Mouse (Mus musculus): ENCODE measurements around the gene Pirt. TPM values are rescaled to one million over a fixed set of nuclear protein-coding genes. Genes with fewer than 3 reads are reported as not detected.

Pirt gene
- total RNA-seq (2021) (10 to 100 TPM in 1 of 2 experiments, 1 to 10 TPM in 1; 7.8 to 15.3 TPM), polyA plus RNA-seq (2012; rRNA removed) (1.9 and 2.7 TPM in 2 replicates)
- long read RNA-seq, full-length matches to known transcripts: 4 of 6 reads
- long read RNA-seq, partial matches to known transcripts: 0 of 6 reads
- long read RNA-seq, other reads (novel, unspliced or antisense): 2 of 6 reads

DNA sequence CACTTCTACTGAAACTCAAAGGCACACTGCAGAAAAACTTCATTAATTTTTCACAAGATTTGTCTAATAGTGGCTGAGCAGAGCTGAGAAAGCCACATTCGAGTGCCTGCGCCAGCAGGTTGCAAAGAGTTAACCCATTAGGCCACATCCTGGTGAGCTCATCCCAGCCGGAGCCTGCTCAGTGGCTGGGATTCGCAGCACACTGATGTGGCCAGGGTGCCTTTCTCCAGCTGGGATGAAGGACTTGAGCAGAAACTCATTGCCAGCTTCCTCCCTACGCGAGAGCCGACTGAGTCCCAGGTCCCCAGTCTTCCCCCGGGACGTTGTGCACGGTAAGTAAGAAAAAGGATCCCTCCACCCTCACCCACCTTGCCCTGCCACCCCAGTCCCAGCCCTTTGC is at the start of gene Pirt:
TSS of gene Pirt (plus strand) at position 171 of the 400 bp plus-strand sequence.
- peak; percentile 2 for DNase-seq

DNA sequence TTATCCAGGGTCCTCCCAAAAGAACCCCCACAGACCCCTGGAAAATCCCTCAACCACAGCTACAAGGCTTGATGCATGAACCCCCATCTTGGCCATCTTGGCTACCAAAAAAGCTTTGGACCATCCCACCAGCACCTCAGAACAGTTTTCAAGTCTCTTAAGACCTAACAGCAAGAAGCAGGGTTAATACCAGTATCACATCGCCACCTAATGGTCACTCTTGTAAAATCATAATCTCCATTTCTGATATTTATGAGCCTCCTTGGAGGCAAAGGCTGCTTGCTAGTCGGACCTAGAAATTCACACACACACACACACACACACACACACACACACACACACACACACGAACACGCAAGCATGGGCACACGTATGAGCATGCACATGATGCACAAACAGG is 40.1 kb upstream of the Pirt start:
- DNase-seq: peak; percentile 6

DNA sequence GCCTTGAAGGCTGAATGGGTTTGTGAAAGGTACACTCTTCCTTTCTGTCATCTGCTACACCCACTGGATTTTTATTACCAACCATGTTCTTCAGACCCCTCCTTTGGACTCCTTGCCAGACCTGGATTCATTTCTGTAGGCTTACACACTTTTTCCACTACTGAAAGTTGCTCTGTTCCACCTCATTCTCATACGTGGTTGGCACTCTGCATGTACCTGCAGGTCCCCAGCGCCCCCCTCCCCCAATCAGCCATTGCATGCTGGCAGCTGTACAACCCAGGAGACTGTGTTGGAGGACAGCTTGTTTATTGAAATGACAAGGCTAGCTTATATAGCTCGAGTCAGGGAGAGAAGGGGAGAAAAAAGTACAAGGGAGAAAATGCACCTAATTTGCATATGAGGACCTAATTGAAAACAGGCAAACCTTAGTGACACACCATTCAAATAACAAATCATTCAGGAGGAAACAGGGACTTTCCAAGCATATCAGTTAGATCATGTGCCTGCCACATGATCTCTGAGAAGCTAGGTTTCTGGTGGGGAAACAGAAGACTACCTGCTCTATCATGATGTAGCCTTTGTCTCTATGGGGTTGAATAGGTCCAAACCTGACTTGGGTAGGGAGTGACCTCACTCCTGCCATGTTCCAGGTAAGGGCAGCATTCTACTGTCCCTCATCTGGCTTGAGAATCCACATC is 38.9 kb upstream of the Pirt start:
- no peak for DNase-seq

DNA sequence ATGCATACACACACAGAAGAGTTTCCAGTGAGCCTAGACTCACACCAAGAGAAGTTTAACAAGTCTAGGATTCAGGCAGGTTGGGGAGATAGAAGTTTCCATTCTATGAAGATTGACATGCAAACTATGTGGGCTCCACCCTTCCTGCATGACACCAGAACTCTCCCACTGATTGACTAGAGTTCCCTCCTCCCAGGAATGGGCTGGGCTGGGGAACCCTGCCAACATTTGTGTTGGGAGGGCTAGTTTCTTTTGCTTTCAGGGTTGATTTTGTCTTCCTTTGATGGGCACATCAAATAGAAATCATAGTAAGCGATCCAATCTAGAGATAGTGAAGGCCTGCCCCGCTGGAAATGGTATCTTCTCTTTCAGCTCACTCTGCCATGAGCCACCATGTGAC is 30.5 kb upstream of the Pirt start:
- DNase-seq: no peak

DNA sequence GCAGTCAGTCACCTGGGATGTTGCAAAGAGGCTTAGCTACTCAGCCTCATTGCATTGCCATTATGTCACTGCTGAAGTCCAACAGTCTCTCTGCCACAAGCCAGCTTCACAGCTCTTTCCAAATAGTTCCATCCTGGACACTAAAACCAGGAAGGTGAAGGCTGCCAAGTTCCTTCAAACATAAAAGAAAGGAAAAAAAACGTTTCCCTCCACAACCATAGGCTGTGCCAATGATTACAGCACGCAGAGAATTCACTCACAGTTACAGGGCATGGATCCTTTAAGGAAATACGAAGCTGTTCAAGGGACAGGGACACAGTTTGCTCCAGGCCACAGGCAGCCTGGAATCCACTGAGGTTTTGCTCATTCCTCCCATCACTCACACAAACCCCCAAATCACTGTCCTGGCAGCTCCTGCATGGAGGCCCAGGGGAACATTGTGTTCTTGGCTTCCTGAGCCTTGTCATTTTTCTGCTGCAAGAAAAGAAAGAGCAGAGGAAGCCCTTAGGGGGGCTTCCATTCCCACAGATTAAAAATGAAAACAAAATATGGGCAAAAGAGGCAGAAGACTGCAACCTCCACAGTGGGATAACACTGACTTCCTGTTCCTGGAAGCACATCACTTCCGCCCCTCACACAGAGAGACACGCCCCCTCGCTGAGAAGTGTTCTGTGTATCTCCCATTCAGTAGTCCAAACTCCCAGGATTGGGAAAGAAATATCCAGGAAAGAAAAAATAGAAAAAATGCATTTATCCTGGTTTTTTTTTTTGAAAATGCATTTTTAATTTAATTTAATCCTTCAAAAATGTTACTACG is 29.3 kb upstream of the Pirt start:
- no peak for DNase-seq

DNA sequence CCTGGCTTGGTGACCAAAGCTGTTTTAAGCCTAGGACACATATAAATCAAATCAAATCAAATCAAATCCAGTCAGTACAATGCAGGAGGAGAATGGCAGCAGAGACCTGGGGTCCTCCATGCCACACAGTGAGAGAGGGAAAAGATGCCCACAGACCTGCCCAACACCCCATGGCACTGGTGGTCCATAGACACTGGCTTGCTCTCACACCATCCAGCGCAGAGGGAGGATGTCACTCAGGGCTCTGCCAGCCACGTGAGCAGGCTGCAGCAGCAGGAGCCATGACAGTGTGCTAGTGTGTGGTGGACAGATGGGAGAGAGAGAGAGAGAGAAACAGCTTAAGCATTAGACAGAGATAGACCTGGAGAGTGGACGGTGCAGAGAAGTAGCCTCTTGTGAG is 19.2 kb upstream of the Pirt start:
- no peak for DNase-seq

DNA sequence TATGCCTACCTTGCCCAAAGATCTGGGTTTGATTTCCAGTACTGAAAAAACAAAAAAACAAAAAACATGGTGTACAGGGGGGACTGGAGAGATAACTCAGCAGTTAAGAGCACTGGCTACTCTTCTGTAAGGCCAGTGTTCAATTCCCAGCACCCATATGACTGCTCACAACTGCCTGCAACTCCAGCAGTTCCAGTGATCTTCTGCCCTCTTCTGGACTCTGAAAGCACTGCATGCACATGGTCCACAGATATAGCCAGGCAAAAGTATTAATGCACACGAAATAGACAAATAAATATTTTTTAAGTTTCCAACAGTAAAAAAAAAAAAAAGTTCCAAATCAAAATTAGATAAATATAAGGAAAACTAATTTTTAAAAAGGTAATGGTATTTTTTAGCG is 13.0 kb upstream of the Pirt start:
- DNase-seq: no peak

DNA sequence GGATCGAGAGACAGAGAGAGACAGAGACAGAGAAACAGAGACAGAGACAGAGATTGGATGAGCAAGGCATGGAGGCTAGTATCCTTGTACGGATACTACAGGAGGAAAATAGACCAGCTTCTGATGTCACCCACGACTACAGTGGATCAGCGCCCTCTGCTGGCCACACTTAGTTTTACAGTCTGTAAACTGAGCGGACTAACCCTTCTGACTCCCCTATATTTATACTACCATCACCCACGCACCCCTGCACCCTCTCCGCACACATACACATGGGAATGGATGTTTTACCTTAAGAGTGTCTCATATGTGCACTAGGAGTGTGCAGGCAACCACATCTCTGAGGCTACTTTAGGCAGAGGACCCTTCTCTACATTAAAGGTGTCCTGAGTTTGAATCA is 12.4 kb upstream of the Pirt start:
- DNase-seq: peak; percentile 54

DNA sequence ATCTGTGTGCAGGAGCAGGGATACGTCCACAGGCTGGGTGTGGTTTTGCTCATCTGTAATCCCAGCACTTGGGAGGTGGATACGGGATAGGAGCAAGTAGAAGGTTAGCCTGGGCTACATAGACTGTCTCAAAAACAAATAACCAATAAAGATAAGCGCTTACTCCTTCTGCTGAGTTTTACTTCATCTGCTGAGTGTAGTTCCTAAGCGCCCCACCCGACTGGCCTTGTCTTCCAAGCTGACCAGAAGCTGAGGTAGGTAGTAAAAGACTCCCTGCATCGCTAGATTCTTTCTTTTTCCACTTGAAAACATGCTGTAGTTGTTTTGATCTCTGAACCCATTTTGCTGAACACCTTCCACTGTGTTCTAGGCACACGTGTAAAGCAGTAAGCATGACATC is 9.0 kb upstream of the Pirt start:
- DNase-seq: no peak

DNA sequence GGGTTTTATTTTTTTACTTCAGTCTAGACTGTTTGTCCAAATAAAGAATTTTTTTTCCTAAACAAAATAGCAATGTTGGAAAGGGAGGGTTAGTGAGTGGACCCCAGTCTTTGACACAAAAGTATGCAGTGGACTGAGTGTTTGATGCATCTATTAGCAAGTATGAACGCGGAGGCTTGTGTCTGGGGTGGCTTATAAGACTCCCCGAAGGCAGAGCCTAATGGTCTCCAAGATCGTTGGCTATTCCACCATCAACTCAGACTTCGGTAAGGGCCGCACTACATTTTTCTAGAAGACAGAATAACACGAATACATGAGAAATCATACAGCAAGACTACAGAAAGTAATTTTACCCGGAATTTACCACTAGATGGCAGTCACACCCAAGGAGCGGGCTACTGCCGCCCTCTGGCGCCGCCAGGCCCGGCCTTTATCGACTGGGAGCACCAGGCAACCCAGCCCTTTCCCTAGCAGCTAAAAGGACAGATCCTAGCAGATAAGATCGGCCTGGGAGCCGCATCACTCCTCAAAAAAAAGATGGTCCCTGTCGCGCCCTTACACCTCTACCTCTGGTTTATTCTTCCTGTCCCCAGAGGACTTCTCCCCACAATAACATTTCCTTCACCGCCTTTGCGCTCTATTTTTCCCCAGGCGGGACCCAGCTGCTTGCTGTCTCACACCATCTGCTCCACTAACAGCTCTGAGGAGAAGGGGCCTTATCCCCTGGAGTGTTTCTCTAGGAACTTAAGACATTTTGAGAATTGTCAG is 6.0 kb upstream of the Pirt start:
- DNase-seq: peak; percentile 69

DNA sequence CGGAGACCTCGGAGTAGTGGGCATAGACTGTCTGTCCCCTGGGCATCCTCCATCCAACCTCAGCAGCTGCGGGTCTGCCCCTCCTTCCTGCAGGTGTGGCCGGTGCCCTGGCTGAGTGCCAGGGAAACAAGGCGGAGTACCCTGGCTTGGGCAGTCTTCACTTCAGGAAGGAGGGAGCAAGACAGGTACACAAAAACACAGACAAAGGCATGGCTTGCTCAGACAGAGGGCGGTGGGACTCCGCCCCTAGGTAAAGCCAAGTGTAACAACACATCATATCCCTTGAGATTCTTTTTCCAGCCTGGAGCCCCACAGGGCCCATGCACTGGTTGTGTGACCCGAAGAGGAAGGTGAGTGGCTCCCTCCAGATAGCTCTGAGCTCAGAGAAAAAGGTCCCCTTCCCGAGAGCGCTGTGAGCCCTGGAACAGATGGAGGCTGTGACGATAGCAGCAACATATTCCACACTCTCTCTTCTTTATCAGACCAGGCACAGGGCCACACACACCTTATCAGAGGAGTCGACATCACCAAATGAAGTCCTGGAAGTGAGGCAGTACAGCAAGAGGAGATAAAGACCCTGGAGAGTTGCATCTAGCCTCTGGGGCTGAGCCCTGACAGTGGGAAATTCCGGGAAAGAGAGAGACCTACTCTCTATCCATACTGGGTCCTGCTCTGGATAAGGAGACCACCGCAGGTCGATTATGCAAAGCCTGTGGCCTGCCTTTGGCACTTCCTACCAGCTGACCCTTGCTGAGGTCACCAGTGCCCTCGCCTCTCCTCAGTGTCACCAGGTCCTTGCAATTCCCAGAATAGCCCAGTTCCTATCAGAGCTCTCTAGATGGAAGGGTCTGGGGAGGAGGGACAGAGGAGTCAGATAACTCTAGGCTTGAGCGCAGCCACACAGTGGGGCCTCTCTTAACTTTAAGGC is 1.0 kb downstream of the Pirt start:
- DNase-seq: no peak

DNA sequence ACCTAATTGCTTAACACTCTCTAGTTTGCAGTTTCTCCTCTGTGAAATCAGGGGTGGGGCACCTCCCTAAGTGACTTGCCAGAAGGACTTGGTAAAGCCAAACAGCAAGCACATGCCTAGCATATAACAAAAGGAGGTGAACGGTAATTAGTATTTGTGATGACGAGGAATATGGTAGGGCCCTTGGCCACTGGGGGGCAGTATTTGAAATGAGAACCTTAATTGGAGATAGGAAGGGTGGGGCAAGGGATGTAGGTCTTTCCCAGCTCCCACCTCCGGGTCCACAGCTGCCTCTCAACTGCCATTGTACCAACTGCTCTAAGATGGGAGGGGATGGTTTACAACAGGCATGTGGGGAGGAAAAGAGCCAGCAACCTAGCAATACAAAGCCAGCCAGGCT is 2.5 kb downstream of the Pirt start:
- DNase-seq: peak; percentile 32

DNA sequence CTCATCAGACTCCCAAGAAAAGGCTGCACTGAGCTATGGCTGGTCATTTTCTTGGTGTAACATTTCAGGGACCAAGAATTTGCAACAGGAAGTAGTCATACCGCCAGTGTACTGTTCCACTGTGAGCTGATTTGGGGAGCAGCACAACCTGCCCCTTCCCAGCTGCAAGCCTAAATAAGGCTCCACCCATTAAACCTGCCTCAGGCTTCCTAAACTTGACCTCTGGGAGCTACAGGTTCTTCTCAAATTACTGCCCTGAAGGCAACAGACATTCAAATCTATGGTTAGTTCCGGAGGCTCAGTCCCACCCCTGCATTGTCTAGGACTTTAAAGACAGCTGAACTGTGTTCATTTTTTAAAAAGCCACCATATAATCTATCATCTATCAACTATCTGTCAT is 8.2 kb downstream of the Pirt start:
- DNase-seq: no peak

DNA sequence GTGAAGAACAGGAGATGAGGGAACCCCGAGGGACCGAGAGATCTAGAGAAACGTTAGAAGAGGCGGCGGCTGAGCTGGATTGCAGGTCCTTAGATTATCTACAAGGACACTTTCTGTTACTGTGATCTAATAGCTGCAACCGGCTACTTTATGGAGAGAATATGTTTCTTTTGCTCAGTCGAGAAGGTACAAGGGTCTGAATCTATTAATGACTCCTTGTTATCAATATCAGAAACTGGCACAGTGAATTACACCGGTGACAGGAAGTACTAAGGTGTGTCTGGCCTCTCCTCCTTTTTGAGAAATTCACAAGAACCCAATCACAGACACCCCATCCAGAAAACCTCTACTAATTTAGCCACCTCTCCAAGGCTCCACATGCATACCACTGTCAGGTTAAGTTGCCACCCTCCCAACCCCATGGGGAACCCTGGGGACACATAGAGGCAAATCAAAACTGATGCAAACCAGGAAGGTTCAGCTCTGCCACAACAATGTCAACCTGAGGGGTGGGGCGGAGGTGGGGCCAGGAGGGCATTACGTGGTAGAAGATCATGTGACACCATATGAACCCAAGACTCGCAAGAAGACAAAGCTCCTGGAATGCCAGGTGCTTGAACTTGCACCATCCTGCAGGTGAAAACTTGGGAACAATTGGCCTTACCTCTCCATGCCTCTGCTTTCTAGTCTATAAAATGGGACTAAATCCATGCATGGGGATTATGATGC is 12.5 kb downstream of the Pirt start:
- DNase-seq: no peak

DNA sequence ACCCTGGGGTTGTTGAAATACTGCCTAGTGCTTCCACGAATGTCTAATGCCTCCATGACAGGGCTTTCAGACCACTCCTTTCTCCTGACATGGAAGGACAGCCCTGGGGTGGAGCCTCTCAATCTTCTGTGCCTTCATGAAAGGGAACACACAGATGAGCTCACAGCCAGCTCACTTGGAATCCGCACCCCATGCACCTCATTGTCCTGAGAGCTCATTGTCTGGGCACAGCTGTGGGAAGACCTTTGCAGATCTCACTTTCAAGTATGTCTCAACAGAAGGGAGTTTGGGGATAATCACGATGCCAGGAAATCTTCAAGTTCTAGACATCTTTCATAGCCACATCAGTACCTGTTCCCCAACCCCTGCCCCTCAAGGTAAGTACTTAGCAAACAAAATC is 16.5 kb downstream of the Pirt start:
- no peak for DNase-seq

DNA sequence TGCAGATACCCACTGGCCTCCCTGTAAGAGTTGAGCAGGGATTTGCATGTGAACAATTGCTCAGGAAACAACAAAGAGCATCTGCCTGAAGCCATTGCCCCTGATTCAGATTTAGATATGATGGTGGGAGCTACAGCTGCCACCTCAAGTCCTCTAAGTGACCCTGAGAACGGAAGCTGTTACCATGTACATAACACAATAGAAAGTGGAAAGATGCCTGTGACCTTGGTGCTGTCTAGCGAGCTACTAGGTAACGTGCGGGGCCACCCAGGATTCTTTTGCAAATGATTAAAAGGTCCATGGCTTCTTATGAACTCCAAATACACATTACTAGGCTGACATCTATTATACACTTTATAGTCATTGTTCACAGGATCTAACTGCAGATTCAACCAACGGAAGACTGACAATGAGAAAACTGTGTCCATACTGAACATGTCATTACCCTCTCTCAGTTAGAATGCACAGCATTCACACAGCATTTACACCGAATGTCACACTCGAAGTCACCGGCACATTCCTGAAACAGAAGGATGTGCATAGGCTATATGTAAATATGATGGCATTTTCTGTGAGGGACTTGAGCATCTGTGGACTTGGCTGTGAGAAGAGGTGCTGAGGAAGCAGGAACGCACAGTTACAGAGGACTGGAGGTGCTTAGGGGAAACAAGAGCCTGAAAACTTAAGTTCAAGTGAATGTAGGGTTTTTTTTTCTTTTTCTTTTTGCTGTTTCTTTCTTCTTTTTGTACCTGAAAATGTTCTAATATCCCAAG is 21.2 kb downstream of the Pirt start:
- DNase-seq: no peak

DNA sequence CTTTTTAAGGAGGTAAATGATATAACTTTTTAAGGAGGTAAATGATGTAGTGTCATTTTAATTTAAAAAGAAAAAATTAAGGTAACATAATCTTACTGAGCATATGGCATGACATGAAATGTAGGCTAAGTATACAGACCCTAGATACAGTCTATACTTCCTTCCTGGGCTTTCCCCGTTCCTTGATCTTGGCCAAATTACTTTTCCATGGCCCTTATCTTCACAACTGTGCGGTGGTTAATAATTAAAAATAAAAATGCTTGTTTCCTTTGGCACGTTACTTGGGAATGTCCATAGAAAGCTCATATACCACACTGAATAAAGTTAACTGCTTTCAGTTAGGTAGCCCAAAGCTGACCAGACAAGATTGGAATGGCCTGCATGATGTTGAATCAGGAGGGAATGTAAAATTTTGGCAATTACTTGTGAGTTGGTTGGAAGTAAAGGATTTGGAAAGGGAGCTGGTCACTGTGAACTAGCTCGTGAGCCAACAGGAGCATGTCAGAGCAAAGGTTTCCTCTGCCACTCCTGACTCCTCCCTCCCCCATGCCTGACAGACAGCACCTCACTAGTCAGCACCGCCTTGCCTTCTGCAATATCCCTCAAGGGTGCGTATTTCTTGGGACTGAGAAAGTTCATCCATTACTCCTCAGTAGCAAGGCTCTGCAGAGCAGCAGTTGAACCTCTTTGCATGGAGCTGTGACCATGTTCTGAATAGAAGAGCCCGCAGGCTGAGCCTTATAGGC is 22.8 kb downstream of the Pirt start:
- DNase-seq: no peak

DNA sequence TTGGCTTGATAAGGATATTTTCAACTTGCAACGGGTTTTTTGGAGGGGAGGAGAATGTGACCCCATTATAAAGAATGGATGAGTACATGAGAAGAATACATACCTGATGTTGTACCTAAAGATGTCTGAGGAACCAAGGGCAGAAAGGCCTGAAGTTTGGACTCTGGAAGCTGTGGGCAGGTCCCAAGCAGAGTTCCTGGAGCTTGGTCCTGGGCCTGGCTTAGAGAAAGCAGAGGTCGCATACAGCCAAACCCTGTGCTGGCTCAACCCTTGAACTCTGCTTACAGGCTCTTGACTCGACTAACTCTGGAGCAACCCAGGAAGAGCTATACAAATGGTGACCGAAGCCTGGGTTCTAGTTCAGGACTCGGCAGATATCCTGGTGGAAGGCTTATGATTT is 30.2 kb downstream of the Pirt start:
- no peak for DNase-seq

DNA sequence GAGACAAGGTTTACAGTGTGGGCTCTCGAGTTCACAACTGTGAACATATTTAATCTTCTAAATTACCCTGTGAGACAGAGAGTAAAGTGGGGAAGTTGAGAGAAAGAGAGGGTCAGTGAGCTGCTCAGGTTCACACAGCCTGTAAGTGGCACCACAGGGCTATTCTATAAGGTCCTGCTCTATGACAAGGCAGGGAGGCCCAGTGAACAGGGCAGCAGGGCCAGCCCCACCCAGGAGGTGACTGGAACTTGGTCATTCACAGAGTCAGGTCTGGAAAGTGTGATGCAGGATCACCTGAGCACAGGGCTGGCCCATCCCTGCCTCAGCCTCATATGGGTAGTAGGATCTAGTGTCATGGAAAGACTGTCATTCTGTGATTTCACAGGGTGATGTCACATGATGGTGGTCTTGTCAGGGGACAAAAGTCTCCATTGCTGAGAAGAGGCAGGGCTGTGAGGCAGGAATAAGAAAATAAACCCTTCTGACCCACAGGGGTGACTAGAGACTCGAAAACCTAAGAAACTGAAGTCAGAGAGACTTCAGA is 33.5 kb downstream of the Pirt start:
- no peak for DNase-seq

Measured in adrenal gland, adult 2 months (tissue).